Mouse (Mus musculus) brain, adult 10 weeks (tissue): ENCODE results near the gene Rap1gap2. TPM values are rescaled to one million over a fixed set of nuclear protein-coding genes. Genes with fewer than 3 reads are reported as not detected.

ENCODE experiments used
- polyA plus RNA-seq: library from polyadenylated mRNA; stranded (reverse); fragments of 350-450 nt; fragmentation: Illumina TruSeq; extraction: RNeasy Lipid Tissue Mini Kit (QIAGEN cat#74804); gene quantifications from one replicate; pipeline ENCODE4 v1.2.3, GENCODE M21; 2015; ENCODE audit warnings: low read depth, low replicate concordance

Rap1gap2 gene
- polyA plus RNA-seq, result 96.1 TPM

DNA sequence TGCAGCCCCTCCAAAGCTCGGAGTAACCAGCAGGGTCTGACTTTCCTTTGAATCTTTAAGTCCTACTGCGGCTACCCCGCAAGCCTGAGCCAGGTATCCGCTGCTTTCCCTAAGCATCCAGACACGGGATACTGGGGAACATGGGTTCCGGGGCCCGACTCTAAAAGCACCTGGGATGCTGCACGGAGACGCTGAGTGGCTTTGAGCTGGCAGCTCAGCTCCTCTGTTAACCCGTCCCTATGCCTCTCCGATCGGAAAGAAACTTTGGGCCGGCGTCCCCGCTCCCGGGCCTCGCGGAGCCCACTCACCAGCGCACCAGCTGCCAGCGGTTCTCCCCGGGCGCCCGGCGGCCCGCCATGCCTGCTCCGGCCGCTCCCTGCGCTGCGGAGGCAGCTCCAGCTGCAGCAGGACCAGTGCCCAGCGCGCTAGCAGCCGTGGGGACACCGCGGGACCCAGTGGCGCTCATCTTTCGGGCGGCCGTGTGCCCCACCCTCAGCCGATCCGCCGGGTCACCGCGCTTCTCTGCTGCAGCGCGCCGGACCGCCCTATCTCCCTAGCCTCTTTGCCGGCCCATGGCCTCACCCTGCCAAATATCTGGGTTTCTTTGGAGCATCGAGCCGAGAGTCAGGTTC is at the start of gene Rap1gap2:
TSS of gene Rap1gap2 (minus strand) at position 371 of the 632 bp plus-strand sequence.

DNA sequence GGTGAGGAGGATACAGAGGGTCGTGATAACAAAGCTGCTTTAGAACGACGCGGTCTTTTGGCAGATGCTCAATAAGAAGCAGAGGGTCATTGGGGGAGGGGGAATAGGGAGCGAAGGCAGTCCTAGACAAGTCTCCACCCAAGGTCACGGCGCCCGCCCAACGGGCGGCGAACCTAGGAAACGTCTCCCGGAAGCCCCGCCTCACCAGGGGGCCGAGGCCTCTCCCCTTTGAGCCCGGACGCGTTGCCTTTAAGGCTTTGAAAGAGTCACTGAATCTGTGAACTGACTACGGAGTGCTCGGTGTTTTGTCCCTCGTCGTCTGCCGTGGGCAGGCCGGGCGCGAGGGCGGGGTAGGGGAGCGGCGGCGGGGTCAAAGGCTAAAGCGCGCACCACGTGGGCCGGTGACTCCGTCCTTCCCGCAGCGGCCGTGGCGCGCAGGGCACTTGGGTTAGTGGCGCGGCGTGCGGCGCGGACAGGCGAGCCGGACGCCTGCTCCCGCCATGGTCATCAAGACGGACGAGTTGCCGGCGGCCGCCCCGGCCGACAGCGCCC is 38.5 kb upstream of the Rap1gap2 start, which contains the start of gene Cluh:
TSS of gene Cluh (plus strand) at position 401 of the 552 bp plus-strand sequence.

DNA sequence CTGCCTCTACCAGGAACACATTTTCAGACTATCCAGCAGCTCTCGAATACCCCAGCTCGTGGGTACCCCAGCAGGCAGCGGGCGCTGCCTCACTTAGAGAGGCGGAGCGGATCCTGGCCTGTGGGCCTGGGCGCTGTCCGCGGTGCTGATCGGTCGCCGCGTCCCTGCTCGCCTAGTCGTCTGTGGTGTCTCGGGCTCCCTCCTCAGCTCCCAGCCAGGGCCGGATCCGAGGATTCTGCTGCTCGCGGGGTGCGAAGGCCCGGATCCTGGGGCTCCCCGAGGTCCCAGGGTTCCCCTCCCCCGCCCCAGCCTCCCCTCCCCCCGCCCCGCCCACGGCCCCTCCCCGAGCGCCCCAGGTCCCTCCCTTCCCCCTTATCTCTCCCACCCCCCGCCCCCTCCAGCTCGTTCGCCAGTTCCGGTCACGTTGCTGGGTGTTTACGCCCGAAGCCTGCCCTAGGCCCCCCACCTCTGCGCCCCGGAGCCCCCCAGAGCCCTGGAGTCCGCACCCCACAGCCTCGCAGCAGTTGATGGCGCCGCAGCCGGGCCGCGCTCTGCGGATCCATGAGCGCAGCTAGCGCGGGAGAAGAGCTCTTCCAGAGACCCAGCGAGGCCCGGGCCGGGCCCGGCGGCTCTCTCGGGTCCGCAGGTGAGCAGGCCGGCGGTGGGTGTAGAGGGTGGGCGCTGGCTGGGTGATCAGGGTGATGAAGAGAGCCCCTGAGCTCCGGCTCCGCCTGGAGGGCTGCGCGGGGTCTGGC is 8.7 kb upstream of the Rap1gap2 start, which contains the start of gene Ccdc92b:
TSS of gene Ccdc92b (plus strand) at position 405 of the 755 bp plus-strand sequence.

DNA sequence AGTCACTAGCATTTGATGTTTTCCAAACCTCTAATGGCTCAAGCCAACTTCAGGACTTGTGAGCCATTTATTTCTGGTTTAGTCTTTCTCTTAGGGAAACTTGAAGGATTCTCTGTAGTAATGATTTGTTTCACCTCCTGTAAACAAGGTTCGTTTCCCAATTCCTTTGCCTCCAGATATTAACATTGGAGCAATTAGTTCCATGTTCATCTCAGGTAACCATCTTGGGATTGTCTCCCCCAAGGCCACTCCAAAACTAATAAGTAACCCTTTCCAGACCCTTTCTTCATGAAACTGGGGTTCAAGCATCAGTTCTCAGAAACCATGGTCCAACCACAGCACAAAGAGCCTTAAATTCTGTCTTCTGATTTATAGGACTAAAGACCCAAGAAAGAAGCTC is 248.9 kb downstream of the Rap1gap2 start, which contains the start of gene Olfr412:
TSS of gene Olfr412 (plus strand) at position 301 of the 400 bp plus-strand sequence.

DNA sequence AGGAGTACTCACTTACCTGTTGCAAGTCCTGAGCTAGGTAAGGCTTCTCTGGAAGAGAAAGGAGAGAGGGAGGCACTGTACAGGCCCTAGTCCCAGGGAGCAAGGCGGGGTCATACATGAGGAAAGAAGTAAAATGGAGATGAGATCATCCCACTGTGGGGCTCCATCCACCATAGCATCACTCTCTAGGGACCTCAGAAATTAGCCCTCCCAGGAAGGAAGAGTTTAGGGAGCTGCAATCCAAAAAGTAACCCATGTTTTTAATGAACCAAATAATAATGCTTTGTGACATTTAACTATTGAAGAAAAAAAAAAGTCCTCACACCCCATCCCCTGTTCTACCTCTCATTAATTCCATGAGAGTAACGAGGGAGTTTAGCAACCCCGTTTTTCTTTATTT is 258.2 kb downstream of the Rap1gap2 start, which contains the start of gene Olfr411:
TSS of gene Olfr411 (minus strand) at position 101 of the 400 bp plus-strand sequence.

DNA sequence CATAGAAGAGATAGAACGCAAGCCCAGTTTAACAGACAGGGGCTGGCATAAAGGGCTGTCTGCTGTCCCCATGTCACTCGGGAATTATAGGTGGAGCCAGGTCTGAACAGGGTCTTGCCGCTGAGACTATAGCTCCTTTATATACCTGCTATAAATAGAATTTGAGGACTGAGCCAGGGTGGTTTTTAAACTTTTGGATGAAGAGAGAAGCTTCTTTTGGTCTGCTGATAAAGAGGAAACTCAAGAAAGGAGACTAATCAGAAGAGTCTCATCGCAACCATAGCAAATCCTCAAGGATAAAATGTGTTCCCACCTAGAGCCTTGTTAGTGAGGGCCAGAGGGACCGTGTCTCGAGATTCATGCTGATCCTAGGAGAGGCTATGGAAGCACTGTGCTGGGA is 272.8 kb downstream of the Rap1gap2 start, which contains the start of gene Olfr410:
TSS of gene Olfr410 (minus strand) at position 101 of the 400 bp plus-strand sequence.

Other genes starting within 250 kb of the Rap1gap2 start
- gene Olfr412, start 248.8 kb downstream of the Rap1gap2 start, polyA plus RNA-seq, result not detected
- 17.3 TPM for gene Ccdc92b, start 8.7 kb upstream of the Rap1gap2 start, polyA plus RNA-seq
- 43.6 TPM for gene Cluh, start 38.6 kb upstream of the Rap1gap2 start, polyA plus RNA-seq
- 248 TPM for gene Pafah1b1, start 113.8 kb upstream of the Rap1gap2 start, polyA plus RNA-seq
- gene Mettl16, start 159.9 kb upstream of the Rap1gap2 start, polyA plus RNA-seq, result 14.3 TPM
- 16.5 TPM for gene Mnt, start 220.0 kb upstream of the Rap1gap2 start, polyA plus RNA-seq